Mouse (Mus musculus) MEL (cell line): ENCODE data around the gene Ppfibp1. TPM values are rescaled to one million over a fixed set of nuclear protein-coding genes. Genes with fewer than 3 reads are reported as not detected.

Experiments
- DNase-seq: peaks from one replicate; pipeline ENCODE4 v3.0.0; 2011; ENCODE audit warnings: low read depth, low spot score
- H3K27ac ChIP-seq: 2 replicates; pipeline ENCODE4 v1.5.1; 2012; ENCODE audit warnings: low read depth, mild to moderate bottlenecking, control low read depth, low read length, moderate library complexity; ENCODE audit not compliant: control insufficient read depth
- H3K27me3 ChIP-seq, 2 experiments: fragments of 150-350 bp in 1 of 2; sonication (generic) in 1 of 2; 2 replicates each; pipeline ENCODE4 v1.6.1; 2012; ENCODE audit warnings: low read length in 2 of 2, mild to moderate bottlenecking in 2 of 2, improper control_type of control experiment in 1 of 2, moderate library complexity in 1 of 2; ENCODE audit not compliant: insufficient read depth in 2 of 2, control insufficient read depth in 1 of 2
- H3K36me3 ChIP-seq, 2 experiments: 2 replicates each; pipeline ENCODE4 v1.6.1; 2012 to 2014; ENCODE audit warnings: low read length in 2 of 2, improper control_type of control experiment in 1 of 2, inconsistent platforms in 1 of 2, mild to moderate bottlenecking in 1 of 2; ENCODE audit not compliant: insufficient read depth in 2 of 2, control insufficient read depth in 1 of 2
- H3K4me1 ChIP-seq, 2 experiments: fragments of 150-350 bp in 1 of 2; sonication (generic) in 1 of 2; 2 replicates each; pipeline ENCODE4 v1.6.1; 2012; ENCODE audit warnings: low read length in 2 of 2, improper control_type of control experiment in 1 of 2, mild to moderate bottlenecking in 1 of 2; ENCODE audit not compliant: insufficient read depth in 2 of 2, control insufficient read depth in 1 of 2
- H3K4me3 ChIP-seq, 2 experiments: fragments of 150-350 bp in 1 of 2; sonication (generic) in 1 of 2; 2 replicates each; pipeline ENCODE4 v1.5.1; 2012; ENCODE audit warnings: low read depth in 2 of 2, low read length in 2 of 2, mild to moderate bottlenecking in 2 of 2, moderate library complexity in 2 of 2, control low read depth in 1 of 2, improper control_type of control experiment in 1 of 2; ENCODE audit not compliant: control insufficient read depth in 1 of 2, insufficient read depth in 1 of 2
- H3K79me2 ChIP-seq: 2 replicates; pipeline ENCODE4 v1.6.1; 2012; ENCODE audit warnings: mild to moderate bottlenecking, low read length, moderate library complexity; ENCODE audit not compliant: control insufficient read depth, poor library complexity, insufficient read depth
- H3K9ac ChIP-seq: 2 replicates; pipeline ENCODE4 v1.6.1; 2012; ENCODE audit warnings: low read depth, mild to moderate bottlenecking, control low read depth, low read length, moderate library complexity; ENCODE audit not compliant: control insufficient read depth, poor library complexity, severe bottlenecking
- H3K9me3 ChIP-seq: fragments of 150-350 bp; sonication (generic); replicated peaks from 2 replicates; pipeline ENCODE4 v1.6.1; 2012; ENCODE audit warnings: mild to moderate bottlenecking, low read length, improper control_type of control experiment, moderate library complexity; ENCODE audit not compliant: insufficient read depth
- CHD1 ChIP-seq: IDR thresholded peaks from 2 replicates; pipeline ENCODE4 v1.6.1; 2012; ENCODE audit warnings: low read depth, mild to moderate bottlenecking, inconsistent platforms, low read length, improper control_type of control experiment
- CHD2 ChIP-seq: IDR thresholded peaks from 2 replicates; pipeline ENCODE4 v1.6.1; 2011; ENCODE audit warnings: low read length, improper control_type of control experiment
- E2F4 ChIP-seq: IDR thresholded peaks from 2 replicates; pipeline ENCODE4 v1.6.1; 2011; ENCODE audit warnings: low read depth, low read length, improper control_type of control experiment, borderline replicate concordance
- ELF1 ChIP-seq: IDR thresholded peaks from 2 replicates; pipeline ENCODE4 v1.6.1; 2014; ENCODE audit warnings: low read depth, mild to moderate bottlenecking, inconsistent platforms, low read length, improper control_type of control experiment, moderate library complexity
- EP300 ChIP-seq, 2 experiments: IDR thresholded peaks; 2 replicates each; pipeline ENCODE4 v1.6.1; 2011; ENCODE audit warnings: improper control_type of control experiment in 2 of 2, low read length in 2 of 2, low read depth in 1 of 2, mild to moderate bottlenecking in 1 of 2
- GABPA ChIP-seq: IDR thresholded peaks from 2 replicates; pipeline ENCODE4 v1.6.1; 2012; ENCODE audit warnings: low read depth, mild to moderate bottlenecking, inconsistent platforms, low read length, improper control_type of control experiment, moderate library complexity
- GATA1 ChIP-seq: IDR thresholded peaks from 2 replicates; pipeline ENCODE4 v1.6.1; 2011; ENCODE audit warnings: low read depth, low read length, improper control_type of control experiment
- HCFC1 ChIP-seq: IDR thresholded peaks from 2 replicates; pipeline ENCODE4 v1.6.1; 2012; ENCODE audit warnings: low read depth, mild to moderate bottlenecking, inconsistent platforms, low read length, improper control_type of control experiment, moderate library complexity
- JUND ChIP-seq: IDR thresholded peaks from 2 replicates; pipeline ENCODE4 v1.6.1; 2011; ENCODE audit warnings: low read depth, mild to moderate bottlenecking, improper control_type of control experiment, low read length
- KAT2A ChIP-seq: conservative IDR thresholded peaks from 2 replicates; pipeline ENCODE4 v1.6.1; 2012; ENCODE audit warnings: low read depth, low read length, improper control_type of control experiment, inconsistent platforms
- MAFK ChIP-seq: IDR thresholded peaks from 2 replicates; pipeline ENCODE4 v1.6.1; 2011; ENCODE audit warnings: low read depth, mild to moderate bottlenecking, low read length, improper control_type of control experiment, borderline replicate concordance
- MAX ChIP-seq: IDR thresholded peaks from 2 replicates; pipeline ENCODE4 v1.6.1; 2011; ENCODE audit warnings: low read length, improper control_type of control experiment
- MAZ ChIP-seq: IDR thresholded peaks from 2 replicates; pipeline ENCODE4 v1.6.1; 2012; ENCODE audit warnings: low read depth, mild to moderate bottlenecking, inconsistent platforms, low read length, improper control_type of control experiment
- MEF2A ChIP-seq: IDR thresholded peaks from 2 replicates; pipeline ENCODE4 v1.6.1; 2014; ENCODE audit warnings: low read depth, mild to moderate bottlenecking, inconsistent platforms, low read length, improper control_type of control experiment; ENCODE audit not compliant: poor library complexity, insufficient replicate concordance, severe bottlenecking; ENCODE audit errors: extremely low read depth
- MXI1 ChIP-seq: IDR thresholded peaks from 2 replicates; pipeline ENCODE4 v1.6.1; 2011; ENCODE audit warnings: mild to moderate bottlenecking, low read depth, low read length, improper control_type of control experiment
- MYB ChIP-seq: IDR thresholded peaks from 2 replicates; pipeline ENCODE4 v1.6.1; 2011; ENCODE audit warnings: mild to moderate bottlenecking, low read depth, low read length, improper control_type of control experiment
- RAD21 ChIP-seq: IDR thresholded peaks from 2 replicates; pipeline ENCODE4 v1.6.1; 2011; ENCODE audit warnings: mild to moderate bottlenecking, low read depth, low read length, improper control_type of control experiment
- SMC3 ChIP-seq: IDR thresholded peaks from 2 replicates; pipeline ENCODE4 v1.6.1; 2011; ENCODE audit warnings: low read depth, low read length, improper control_type of control experiment
- TAL1 ChIP-seq: IDR thresholded peaks from 2 replicates; pipeline ENCODE4 v1.6.1; 2012; ENCODE audit warnings: mild to moderate bottlenecking, inconsistent platforms, low read length, moderate library complexity, mixed read lengths
- UBTF ChIP-seq: IDR thresholded peaks from 2 replicates; pipeline ENCODE4 v1.6.1; 2012; ENCODE audit warnings: low read depth, mild to moderate bottlenecking, inconsistent platforms, low read length, improper control_type of control experiment, moderate library complexity, borderline replicate concordance; ENCODE audit not compliant: insufficient read depth
- USF2 ChIP-seq, 2 experiments: IDR thresholded peaks; 2 replicates each; pipeline ENCODE4 v1.6.1; 2011 to 2012; ENCODE audit warnings: improper control_type of control experiment in 2 of 2, low read length in 2 of 2, borderline replicate concordance in 1 of 2, inconsistent platforms in 1 of 2, low read depth in 1 of 2, mild to moderate bottlenecking in 1 of 2; ENCODE audit not compliant: insufficient read depth in 1 of 2
- ZC3H11A ChIP-seq: IDR thresholded peaks from 2 replicates; pipeline ENCODE4 v1.6.1; 2012; ENCODE audit warnings: low read depth, mild to moderate bottlenecking, inconsistent platforms, low read length, improper control_type of control experiment
- ZKSCAN1 ChIP-seq: IDR thresholded peaks from 2 replicates; pipeline ENCODE4 v1.6.1; 2012; ENCODE audit warnings: low read depth, mild to moderate bottlenecking, inconsistent platforms, low read length, improper control_type of control experiment, moderate library complexity
- polyA plus RNA-seq, 2 experiments: library from polyadenylated mRNA; stranded (reverse) in 1 of 2; unstranded in 1 of 2; fragments of >175 nt in 1 of 2; fragments of >200 nt in 1 of 2; gene quantifications; 2 replicates each; pipeline versions ENCODE4 v1.2.1 to v1.2.4; 2012; ENCODE audit warnings: low replicate concordance in 2 of 2, low read depth in 1 of 2; ENCODE audit not compliant: insufficient read length in 2 of 2, insufficient read depth in 1 of 2, missing spikeins in 1 of 2
- total RNA-seq: library from RNA; depleted of rRNA; stranded (reverse); fragments of 300-350 nt; gene quantifications from 2 replicates; pipeline ENCODE4 v1.2.3, GENCODE M21; 2012

Ppfibp1 gene
- total and polyA plus RNA-seq, 3 experiments: 12.2 to 14.6 TPM; not detected in 1

- TF ChIP-seq E2F4 (no peak), ZKSCAN1 (no peak), MAX (peak; percentile 76), MEF2A (no peak), MAFK (no peak), UBTF (peak; percentile 57; the same call in 1 of the 2 replicates), SMC3 (no peak; the same call in 1 of the 2 replicates), KAT2A (no peak; the same call in 1 of the 2 replicates), EP300 (IDR thresholded peaks at IDR 0.05; ENCODE audit: low read depth in 1 of 2, low read length in 2 of 2) (peak in 1 of 2 experiments; percentile 49; a peak in 2 of 4 replicates), USF2 (IDR thresholded peaks at IDR 0.05; ENCODE audit: borderline replicate concordance in 1 of 2, insufficient read depth in 1 of 2, low read depth in 1 of 2, low read length in 2 of 2) (no peak), CHD2 (no peak), JUND (0 out of 2 replicates have a peak, but pooled peaks have one; percentile 48), RAD21 (no peak), ELF1 (peak; percentile 81), HCFC1 (peak; percentile 89), MXI1 (peak; percentile 90), ZC3H11A (no peak), GATA1 (no peak), MAZ (0 out of 2 replicates have a peak, but pooled peaks have one; percentile 21), CHD1 (peak; percentile 48), MYB (no peak)
Observed at GRCm38 (mm10) chr6:147042291-147043290, 154.3 kb downstream of the Ppfibp1 start, which contains the start of gene Mrps35 (continued).

- Histone ChIP-seq H3K36me3 (peaks cover 7 to 8% of the 10 kb centered on the region in 2 experiments), H3K79me2 (peaks cover 30% of the 10 kb centered on the region), H3K4me1 (peaks cover 0 to 9% of the 10 kb centered on the region in 2 experiments; a peak in 1 of 4 replicates), H3K4me3 (peak overlapping the region; percentile 73 to 95)
- DNase-seq: peak; percentile 72
- no peak for TF ChIP-seq GABPA
- no peak for TF ChIP-seq KAT2A
- 0 out of 2 replicates have a peak, but pooled peaks have one; percentile 38 for TF ChIP-seq JUND
- TF ChIP-seq E2F4: no peak
- no peak for TF ChIP-seq TAL1
- TF ChIP-seq ZKSCAN1: no peak
- no peak for TF ChIP-seq MAX
- TF ChIP-seq ZC3H11A: no peak
- TF ChIP-seq, all 39 proteins: peak for 1
- H3K9me3 ChIP-seq: no peaks in the 10 kb centered on the region
- no peaks in the 10 kb centered on the region for H3K27me3 ChIP-seq
- no peak overlapping the region for H3K27ac ChIP-seq
- peak overlapping the region; percentile 96 for H3K9ac ChIP-seq
Observed at GRCm38 (mm10) chr6:147043633-147044032, 155.3 kb downstream of the Ppfibp1 start.
